8 mouse cellular contexts compared by ENCODE assay signal in genomic region chr19:10182142-10182541, GRCm38 (mm10). TPM values are rescaled to one million over a fixed set of nuclear protein-coding genes. Genes with fewer than 3 reads are reported as not detected.
DNase-seq lines count a peak whose midpoint lies in the region; ATAC-seq and TF ChIP-seq lines count a peak whose summit lies in the region.

No protein-coding gene starts in this region.

- no peak for TF ChIP-seq CTCF in forebrain, postnatal 0 days (IDR thresholded peaks at IDR 0.05; ENCODE audit: low read depth)

- DNase-seq in heart, adult 18-20 months, result no peak
- no peak for DNase-seq in ES-E14 (ENCODE audit: low read depth, low spot score)
- no peak for DNase-seq in forebrain, postnatal 0 days
- no peak for DNase-seq in urinary bladder, postnatal 36 days (ENCODE audit: low spot score in 2 of 2)
- DNase-seq in frontal cortex, postnatal 10 days (ENCODE audit: low spot score in 2 of 2), result no peak
- DNase-seq in spleen, postnatal 36 days (ENCODE audit: low spot score in 2 of 2), result no peak

- peaks cover 17% of the 10 kb centered on the region; the same call in 1 of the 2 replicates for H3K36me3 ChIP-seq in heart, embryonic 15.5 days
- peaks cover 17% of the 10 kb centered on the region for H3K36me3 ChIP-seq in ES-E14 (ENCODE audit: control insufficient read depth, insufficient read depth, low read length, poor library complexity, severe bottlenecking)
- H3K36me3 ChIP-seq in forebrain, postnatal 0 days (ENCODE audit: insufficient read depth), result peaks cover 16% of the 10 kb centered on the region

- H3K4me3 ChIP-seq in heart, embryonic 15.5 days, result peak overlapping the region; percentile 97
- H3K4me3 ChIP-seq in ES-E14 (ENCODE audit: insufficient read depth in 1 of 2, low read depth in 1 of 2, low read length in 2 of 2, poor library complexity in 1 of 2, severe bottlenecking in 1 of 2), result peak overlapping the region; percentile 23 to 63; a peak in 3 of 4 replicates
- H3K4me3 ChIP-seq in forebrain, postnatal 0 days (ENCODE audit: low read depth, low read length), result peak overlapping the region; percentile 90

- no peaks in the 10 kb centered on the region for H3K9me3 ChIP-seq in heart, embryonic 15.5 days (replicated peaks)
- no peaks in the 10 kb centered on the region for H3K9me3 ChIP-seq in ES-E14 (ENCODE audit: control insufficient read depth, insufficient read depth, low read depth, low read length)
- no peaks in the 10 kb centered on the region for H3K9me3 ChIP-seq in forebrain, postnatal 0 days (ENCODE audit: low read length)

- no peak for ATAC-seq in heart, embryonic 15.5 days (replicated peaks; ENCODE audit: insufficient number of reproducible peaks, insufficient read depth, low FRiP score, low read depth)
- ATAC-seq in forebrain, postnatal 0 days, result no peak
- ATAC-seq in megakaryocyte progenitor cell, adult 5-6 weeks (replicated peaks; ENCODE audit: poor library complexity), result peak; percentile 16

- no peaks in the 10 kb centered on the region for H3K27me3 ChIP-seq in heart, embryonic 15.5 days
- H3K27me3 ChIP-seq in forebrain, postnatal 0 days (ENCODE audit: insufficient read depth, low read length), result no peaks in the 10 kb centered on the region

- peaks cover 32% of the 10 kb centered on the region for H3K4me1 ChIP-seq in heart, embryonic 15.5 days (replicated peaks)
- H3K4me1 ChIP-seq in ES-E14 (ENCODE audit: control insufficient read depth in 2 of 2, insufficient read depth in 2 of 2, low read length in 2 of 2, poor library complexity in 1 of 2), result peaks cover 0 to 12% of the 10 kb centered on the region in 2 experiments; a peak in 3 of 4 replicates
- peaks cover 10% of the 10 kb centered on the region; the same call in 1 of the 2 replicates for H3K4me1 ChIP-seq in forebrain, postnatal 0 days (ENCODE audit: insufficient read depth)

- H3K9ac ChIP-seq in heart, embryonic 15.5 days, result peak overlapping the region; percentile 50
- peak overlapping the region; percentile 33; the same call in 1 of the 2 replicates for H3K9ac ChIP-seq in ES-E14 (ENCODE audit: insufficient read depth, low read depth, low read length, poor library complexity, severe bottlenecking)
- peak overlapping the region; percentile 95 for H3K9ac ChIP-seq in forebrain, postnatal 0 days

- peak overlapping the region; percentile 87 for H3K4me2 ChIP-seq in heart, embryonic 15.5 days
- peak overlapping the region; percentile 81 for H3K4me2 ChIP-seq in forebrain, postnatal 0 days (ENCODE audit: low read depth)

- WGBS in heart, embryonic 15.5 days, result 36% methylated on average over 7 of the region's 7 CpGs
- WGBS in forebrain, postnatal 0 days, result 21% methylated on average over 7 of the region's 7 CpGs

- in situ Hi-C loops in ES-E14 (cut with MboI; ENCODE audit: low sequenced_read_pairs in 2 of 2, unreplicated experiment in 2 of 2), result no loop called here

- H3K27ac ChIP-seq in heart, embryonic 15.5 days, result peak overlapping the region; percentile 94
- H3K27ac ChIP-seq in ES-E14 (ENCODE audit: insufficient read depth, low read depth, low read length, poor library complexity, severe bottlenecking), result peak overlapping the region; percentile 28; the same call in 1 of the 2 replicates
- peak overlapping the region; percentile 94; the same call in 1 of the 2 replicates for H3K27ac ChIP-seq in forebrain, postnatal 0 days (ENCODE audit: low read depth, low read length)

TF ChIP-seq in ES-E14, 5 proteins besides CTCF, POLR2A, EP300 and RAD21:
- TF ChIP-seq HCFC1 (IDR thresholded peaks at IDR 0.05; ENCODE audit: borderline replicate concordance, insufficient read depth, low read length), result no peak
- TF ChIP-seq CHD2 (IDR thresholded peaks at IDR 0.05; ENCODE audit: low read depth, low read length), result no peak
- no peak for TF ChIP-seq MAFK (IDR thresholded peaks at IDR 0.05; ENCODE audit: insufficient read depth, low read depth, low read length)
- no peak for TF ChIP-seq ZNF384 (IDR thresholded peaks at IDR 0.05; ENCODE audit: low read depth, low read length)
- no peak for TF ChIP-seq ZC3H11A (IDR thresholded peaks at IDR 0.05; ENCODE audit: borderline replicate concordance, low read depth, low read length)

RNA-seq across cellular contexts. Expression of gene Fads1, which starts 0.5 kb away (rescaled TPM):
- polyA plus RNA-seq in heart, embryonic 15.5 days (2015; fragmentation: Nextera tagmentation; extraction: Ambion mirVana), result 39.4 and 52.1 TPM in 2 replicates
- 10 to 100 TPM; 23.6 to 26.1 TPM for total RNA-seq in heart, adult 18-20 months (2021)
- 47.4 and 74.0 TPM in 2 replicates for total RNA-seq in ES-E14 (2012; rRNA removed)
- total RNA-seq in forebrain, postnatal 0 days (2014; rRNA removed), result 142 and 176 TPM in 2 replicates
- polyA plus RNA-seq in forebrain, postnatal 0 days (2015; fragmentation: Nextera tagmentation; extraction: Ambion mirVana), result 113 and 153 TPM in 2 replicates
- 14.9 and 22.2 TPM in 2 replicates for total RNA-seq in megakaryocyte progenitor cell, adult 5-6 weeks (2015)
- 9.4 and 10.0 TPM in 2 replicates for total RNA-seq in megakaryocyte progenitor cell, adult 5-6 weeks (2017)

RNA-seq across cellular contexts. Expression of gene Tmem258, which starts 21.7 kb away (rescaled TPM):
- polyA plus RNA-seq in heart, embryonic 15.5 days (2015; fragmentation: Nextera tagmentation; extraction: Ambion mirVana), result 351 and 380 TPM in 2 replicates
- total RNA-seq in heart, adult 18-20 months (2021), result 100 to 1,000 TPM; 138 to 161 TPM
- 440 and 455 TPM in 2 replicates for total RNA-seq in ES-E14 (2012; rRNA removed)
- total RNA-seq in forebrain, postnatal 0 days (2014; rRNA removed), result 102 and 135 TPM in 2 replicates
- polyA plus RNA-seq in forebrain, postnatal 0 days (2015; fragmentation: Nextera tagmentation; extraction: Ambion mirVana), result 310 and 398 TPM in 2 replicates
- total RNA-seq in megakaryocyte progenitor cell, adult 5-6 weeks (2015), result 308 and 313 TPM in 2 replicates
- 149 and 204 TPM in 2 replicates for total RNA-seq in megakaryocyte progenitor cell, adult 5-6 weeks (2017)

RNA-seq across cellular contexts. Expression of gene Fen1, which starts 21.8 kb away (rescaled TPM):
- polyA plus RNA-seq in heart, embryonic 15.5 days (2015; fragmentation: Nextera tagmentation; extraction: Ambion mirVana), result 39.9 and 53.3 TPM in 2 replicates
- 1 to 10 TPM; 4.7 to 5.2 TPM for total RNA-seq in heart, adult 18-20 months (2021)
- 110 and 113 TPM in 2 replicates for total RNA-seq in ES-E14 (2012; rRNA removed)
- 23.4 and 24.6 TPM in 2 replicates for total RNA-seq in forebrain, postnatal 0 days (2014; rRNA removed)
- polyA plus RNA-seq in forebrain, postnatal 0 days (2015; fragmentation: Nextera tagmentation; extraction: Ambion mirVana), result 28.7 and 30.8 TPM in 2 replicates
- 56.9 and 61.1 TPM in 2 replicates for total RNA-seq in megakaryocyte progenitor cell, adult 5-6 weeks (2015)
- total RNA-seq in megakaryocyte progenitor cell, adult 5-6 weeks (2017), result 125 and 135 TPM in 2 replicates

RNA-seq across cellular contexts. Expression of gene Myrf, which starts 58.4 kb away (rescaled TPM):
- polyA plus RNA-seq in heart, embryonic 15.5 days (2015; fragmentation: Nextera tagmentation; extraction: Ambion mirVana), result 4.8 and 7.8 TPM in 2 replicates
- total RNA-seq in heart, adult 18-20 months (2021), result 1 to 10 TPM; 4.2 to 6.2 TPM
- 35.9 and 58.1 TPM in 2 replicates for total RNA-seq in ES-E14 (2012; rRNA removed)
- 0.54 and 0.81 TPM in 2 replicates for total RNA-seq in forebrain, postnatal 0 days (2014; rRNA removed)
- polyA plus RNA-seq in forebrain, postnatal 0 days (2015; fragmentation: Nextera tagmentation; extraction: Ambion mirVana), result 0.20 and 0.47 TPM in 2 replicates
- total RNA-seq in megakaryocyte progenitor cell, adult 5-6 weeks (2015), result not detected in 2 replicates
- total RNA-seq in megakaryocyte progenitor cell, adult 5-6 weeks (2017), result not detected in 2 replicates

Comparison
In these comparisons a context has a peak if more than half of its experiments do, and no peak if none do; other contexts are left out.
1. H3K27ac ChIP-seq: peak in every context shown above with its lines; median percentile 94 in heart, embryonic 15.5 days; 94 in forebrain, postnatal 0 days; 28 in ES-E14.
2. H3K4me3 ChIP-seq: peak in every context shown above with its lines; median percentile 97 in heart, embryonic 15.5 days; 90 in forebrain, postnatal 0 days; 43 in ES-E14.
3. H3K9ac ChIP-seq: peak in every context shown above with its lines; median percentile 95 in forebrain, postnatal 0 days; 50 in heart, embryonic 15.5 days; 33 in ES-E14.